Mouse (Mus musculus) liver, postnatal 0 days (tissue): ENCODE measurements around the gene Dclk1.

Source experiments
- CTCF ChIP-seq: sonication (generic); IDR thresholded peaks from 2 replicates; pipeline ENCODE4 v1.5.1; 2016; ENCODE audit warnings: antibody characterized with exemption, low read depth
- EP300 ChIP-seq: IDR thresholded peaks from 2 replicates; pipeline ENCODE4 v1.6.1; 2016; ENCODE audit warnings: antibody characterized with exemption, low read depth, mild to moderate bottlenecking

GRCm38 (mm10) chr3:55196328-55196710 lies 45.8 kb upstream of the Dclk1 start:
- TF ChIP-seq CTCF = no peak
- no peak for TF ChIP-seq EP300
